Mouse (Mus musculus): ENCODE data around the gene Map9.

DNA sequence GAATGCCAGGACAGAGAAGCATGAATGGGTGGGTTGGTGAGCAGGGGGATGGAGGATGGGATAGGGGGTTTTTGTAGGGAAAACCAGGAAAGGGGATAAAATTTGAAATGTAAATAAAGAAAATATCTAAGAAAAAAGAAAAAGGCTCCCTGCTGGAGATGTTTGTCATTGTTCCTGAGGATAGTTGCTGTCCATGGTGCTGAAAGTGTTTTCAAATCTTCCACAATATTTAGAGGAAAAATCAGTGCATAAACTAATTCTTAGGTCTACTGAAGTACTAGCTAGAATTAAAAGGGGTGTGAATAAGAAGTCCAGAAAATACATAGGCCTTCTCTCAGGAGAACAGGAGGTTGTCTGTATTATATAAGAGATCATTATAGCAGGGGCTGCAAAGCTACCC is 54.6 kb downstream of the Map9 start:
- TF ChIP-seq GATA1 (IDR thresholded peaks at IDR 0.05; ENCODE audit: borderline replicate concordance, low read length) (no peak), CTCF (IDR thresholded peaks at IDR 0.05; ENCODE audit: low read depth, low read length) (no peak), TAL1 (conservative IDR thresholded peaks at IDR 0.05; ENCODE audit: low read depth, low read length) (no peak), POLR2AphosphoS5 (IDR thresholded peaks at IDR 0.05; ENCODE audit: insufficient replicate concordance, low read depth, low read length) (no peak)
